Mouse (Mus musculus): Measurements from ENCODE around the gene Prima1. TPM values are rescaled to one million over a fixed set of nuclear protein-coding genes. Genes with fewer than 3 reads are reported as not detected.

Prima1 gene
- not detected in 2 replicates for total RNA-seq (2023)

GRCm38 (mm10) chr12:103242083-103242581, at the start of gene Prima1:
Gene Prima1, minus strand, starts transcription at chr12:103242150.

Other genes with a start within 250 kb of the Prima1 start
- gene Fam181a, start 68.8 kb upstream of the Prima1 start, total RNA-seq (2023) = not detected in 2 replicates
- gene Asb2, start 113.9 kb upstream of the Prima1 start, total RNA-seq (2023) = 0.16 TPM in 1 of 2 replicates, not detected in the other
- 0.82 and 0.85 TPM in 2 replicates for gene Otub2, start 146.5 kb upstream of the Prima1 start, total RNA-seq (2023)
- 4.9 and 5.0 TPM in 2 replicates for gene 9330161L09Rik, start 165.7 kb upstream of the Prima1 start, total RNA-seq (2023)
- gene Ddx24, start 183.7 kb upstream of the Prima1 start, total RNA-seq (2023) = 79.5 and 108 TPM in 2 replicates
- 81.2 and 96.7 TPM in 2 replicates for gene Ifi27, start 192.1 kb upstream of the Prima1 start, total RNA-seq (2023)
- gene Ifi27l2a, start 201.5 kb upstream of the Prima1 start, total RNA-seq (2023) = 51.4 and 140 TPM in 2 replicates
- not detected in 2 replicates for gene Ifi27l2b, start 215.1 kb upstream of the Prima1 start, total RNA-seq (2023)

Measured in neutrophil, adult 65 days (primary cell).